Mouse (Mus musculus): ENCODE measurements around the gene Tmem210. TPM values are rescaled to one million over a fixed set of nuclear protein-coding genes. Genes with fewer than 3 reads are reported as not detected.
"Not testable (repeated sequence)": the region's sequence is repeated elsewhere in the genome, so short reads cannot be mapped to it uniquely, and the experiment has no call there.

Tmem210 gene
- polyA plus RNA-seq, 1 experiment from 2014 or later, result not detected

GRCm38 (mm10) chr2:25256443-25257109 is 31.4 kb upstream of the Tmem210 start:
- 61% methylated on average over 12 of the region's 12 CpGs for WGBS
- H3K9me3 ChIP-seq (replicated peaks); DNase-seq (ENCODE audit: low spot score): not testable (repeated sequence)

GRCm38 (mm10) chr2:25257250-25257649 is 30.7 kb upstream of the Tmem210 start:
- 82% methylated on average over 5 of the region's 5 CpGs for whole genome bisulfite sequencing
- Histone ChIP-seq H3K36me3 (peaks cover 14% of the 10 kb centered on the region), H3K4me1 (peaks cover 24% of the 10 kb centered on the region)
- not testable (repeated sequence) for H3K4me3 ChIP-seq; DNase-seq (ENCODE audit: low spot score); H3K27ac ChIP-seq (replicated peaks); H3K27me3 ChIP-seq (ENCODE audit: low read depth, poor library complexity, severe bottlenecking); H3K9me3 ChIP-seq (replicated peaks)

More at GRCm38 (mm10) chr2:25256443-25257109, 31.4 kb upstream of the Tmem210 start:
- peaks cover 21% of the 10 kb centered on the region for H3K36me3 ChIP-seq
- peaks cover 18% of the 10 kb centered on the region for H3K4me1 ChIP-seq
- H3K27me3 ChIP-seq (ENCODE audit: low read depth, poor library complexity, severe bottlenecking); H3K27ac ChIP-seq (replicated peaks): not testable (repeated sequence)
- H3K4me3 ChIP-seq, result peak overlapping the region; percentile 92

GRCm38 (mm10) chr2:25258887-25259286 is 29.1 kb upstream of the Tmem210 start:
- H3K36me3 ChIP-seq, result no peaks in the 10 kb centered on the region
- no peak for DNase-seq (ENCODE audit: low spot score)
- no peak overlapping the region for H3K4me3 ChIP-seq
- H3K27me3 ChIP-seq (ENCODE audit: low read depth, poor library complexity, severe bottlenecking), result peaks cover 11% of the 10 kb centered on the region
- H3K9me3 ChIP-seq (replicated peaks), result no peaks in the 10 kb centered on the region
- H3K4me1 ChIP-seq, result peaks cover 39% of the 10 kb centered on the region
- H3K27ac ChIP-seq (replicated peaks), result no peak overlapping the region
- 56% methylated on average over 2 of the region's 2 CpGs for WGBS

GRCm38 (mm10) chr2:25261870-25262269 is 26.1 kb upstream of the Tmem210 start:
- peaks cover 46% of the 10 kb centered on the region for H3K4me1 ChIP-seq
- H3K27me3 ChIP-seq (ENCODE audit: low read depth, poor library complexity, severe bottlenecking), result peaks cover 25% of the 10 kb centered on the region
- WGBS, result 48% methylated on average over 12 of the region's 12 CpGs
- H3K4me3 ChIP-seq, result peak overlapping the region; percentile 79
- DNase-seq (ENCODE audit: low spot score), result no peak
- no peaks in the 10 kb centered on the region for H3K36me3 ChIP-seq
- H3K27ac ChIP-seq (replicated peaks), result peak overlapping the region; percentile 72
- no peaks in the 10 kb centered on the region for H3K9me3 ChIP-seq (replicated peaks)

GRCm38 (mm10) chr2:25262291-25262767 is 25.6 kb upstream of the Tmem210 start, which contains the start of gene Tprn:
Gene Tprn, plus strand, starts transcription at chr2:25262618.
- peaks cover 51% of the 10 kb centered on the region for H3K4me1 ChIP-seq
- H3K27me3 ChIP-seq (ENCODE audit: low read depth, poor library complexity, severe bottlenecking), result peaks cover 25% of the 10 kb centered on the region
- H3K4me3 ChIP-seq, result peak within 1 kb of the TSS; percentile 79
- no peaks in the 10 kb centered on the region for H3K36me3 ChIP-seq
- peak within 1 kb of the TSS; percentile 73 for H3K27ac ChIP-seq (replicated peaks)
- WGBS, result under 1% methylated on average over 39 of the region's 39 CpGs
- peak; percentile 91 for DNase-seq (ENCODE audit: low spot score)
- no peaks in the 10 kb centered on the region for H3K9me3 ChIP-seq (replicated peaks)

GRCm38 (mm10) chr2:25262795-25263622 is 24.9 kb upstream of the Tmem210 start:
- under 1% methylated on average over 80 of the region's 82 CpGs for WGBS
- peaks cover 52% of the 10 kb centered on the region for H3K4me1 ChIP-seq
- no peak for DNase-seq (ENCODE audit: low spot score)

GRCm38 (mm10) chr2:25263623-25264285 is 24.2 kb upstream of the Tmem210 start:
- no peak for DNase-seq (ENCODE audit: low spot score)
- Histone ChIP-seq H3K4me1 (peaks cover 52% of the 10 kb centered on the region), H3K9me3 (replicated peaks) (no peaks in the 10 kb centered on the region), H3K4me3 (peak overlapping the region; percentile 79), H3K27me3 (ENCODE audit: low read depth, poor library complexity, severe bottlenecking) (peaks cover 25% of the 10 kb centered on the region), H3K27ac (replicated peaks) (no peak overlapping the region), H3K36me3 (peaks cover 11% of the 10 kb centered on the region)
- WGBS, result 21% methylated on average over 12 of the region's 12 CpGs

More at GRCm38 (mm10) chr2:25262795-25263622, 24.9 kb upstream of the Tmem210 start:
- Histone ChIP-seq H3K9me3 (replicated peaks) (no peaks in the 10 kb centered on the region), H3K27ac (replicated peaks) (peak overlapping the region; percentile 73), H3K27me3 (ENCODE audit: low read depth, poor library complexity, severe bottlenecking) (peaks cover 25% of the 10 kb centered on the region), H3K4me3 (peak overlapping the region; percentile 79), H3K36me3 (peaks cover 4% of the 10 kb centered on the region; the same call in 1 of the 2 replicates)

- Histone ChIP-seq H3K27ac (replicated peaks) (no peak overlapping the region), H3K36me3 (peaks cover 17% of the 10 kb centered on the region), H3K4me1 (peaks cover 52% of the 10 kb centered on the region), H3K9me3 (replicated peaks) (no peaks in the 10 kb centered on the region), H3K4me3 (peak overlapping the region; percentile 79), H3K27me3 (ENCODE audit: low read depth, poor library complexity, severe bottlenecking) (peaks cover 25% of the 10 kb centered on the region)
- DNase-seq (ENCODE audit: low spot score), result no peak
- 81% methylated on average over 5 of the region's 5 CpGs for WGBS
Observed at GRCm38 (mm10) chr2:25264286-25264660, 23.7 kb upstream of the Tmem210 start.

GRCm38 (mm10) chr2:25264851-25265250 is 23.1 kb upstream of the Tmem210 start:
- peak overlapping the region; percentile 16; the same call in 1 of the 2 replicates for H3K4me3 ChIP-seq
- no peak for DNase-seq (ENCODE audit: low spot score)
- H3K4me1 ChIP-seq, result peaks cover 52% of the 10 kb centered on the region
- no peak overlapping the region for H3K27ac ChIP-seq (replicated peaks)
- peaks cover 22% of the 10 kb centered on the region for H3K36me3 ChIP-seq
- 80% methylated on average over 3 of the region's 3 CpGs for WGBS
- no peaks in the 10 kb centered on the region for H3K9me3 ChIP-seq (replicated peaks)
- peaks cover 25% of the 10 kb centered on the region for H3K27me3 ChIP-seq (ENCODE audit: low read depth, poor library complexity, severe bottlenecking)

- H3K4me1 ChIP-seq, result peaks cover 58% of the 10 kb centered on the region
- H3K4me3 ChIP-seq, result peak overlapping the region; percentile 14; the same call in 1 of the 2 replicates
- 76% methylated on average over 6 of the region's 6 CpGs for WGBS
- no peaks in the 10 kb centered on the region for H3K9me3 ChIP-seq (replicated peaks)
- H3K27me3 ChIP-seq (ENCODE audit: low read depth, poor library complexity, severe bottlenecking), result peaks cover 25% of the 10 kb centered on the region
- H3K27ac ChIP-seq (replicated peaks), result no peak overlapping the region
- no peak for DNase-seq (ENCODE audit: low spot score)
- H3K36me3 ChIP-seq, result peaks cover 35% of the 10 kb centered on the region
Observed at GRCm38 (mm10) chr2:25265897-25266656, 21.9 kb upstream of the Tmem210 start.

GRCm38 (mm10) chr2:25266720-25267119 is 21.2 kb upstream of the Tmem210 start:
- Histone ChIP-seq H3K4me3 (peak overlapping the region; percentile 14; the same call in 1 of the 2 replicates), H3K9me3 (replicated peaks) (no peaks in the 10 kb centered on the region), H3K36me3 (peaks cover 36% of the 10 kb centered on the region), H3K4me1 (peaks cover 63% of the 10 kb centered on the region), H3K27me3 (ENCODE audit: low read depth, poor library complexity, severe bottlenecking) (peaks cover 25% of the 10 kb centered on the region), H3K27ac (replicated peaks) (no peak overlapping the region)
- whole genome bisulfite sequencing, result 71% methylated on average over 2 of the region's 2 CpGs
- no peak for DNase-seq (ENCODE audit: low spot score)

- no peak overlapping the region for H3K27ac ChIP-seq (replicated peaks)
- no peak overlapping the region for H3K4me3 ChIP-seq
- peaks cover 59% of the 10 kb centered on the region for H3K4me1 ChIP-seq
- no peak for DNase-seq (ENCODE audit: low spot score)
- H3K9me3 ChIP-seq (replicated peaks), result no peaks in the 10 kb centered on the region
- H3K36me3 ChIP-seq, result peaks cover 36% of the 10 kb centered on the region
- H3K27me3 ChIP-seq (ENCODE audit: low read depth, poor library complexity, severe bottlenecking), result peaks cover 25% of the 10 kb centered on the region
Observed at GRCm38 (mm10) chr2:25267241-25267640, 20.7 kb upstream of the Tmem210 start.
